Mouse (Mus musculus): ENCODE results near the gene Ppp1r12a.

DNA sequence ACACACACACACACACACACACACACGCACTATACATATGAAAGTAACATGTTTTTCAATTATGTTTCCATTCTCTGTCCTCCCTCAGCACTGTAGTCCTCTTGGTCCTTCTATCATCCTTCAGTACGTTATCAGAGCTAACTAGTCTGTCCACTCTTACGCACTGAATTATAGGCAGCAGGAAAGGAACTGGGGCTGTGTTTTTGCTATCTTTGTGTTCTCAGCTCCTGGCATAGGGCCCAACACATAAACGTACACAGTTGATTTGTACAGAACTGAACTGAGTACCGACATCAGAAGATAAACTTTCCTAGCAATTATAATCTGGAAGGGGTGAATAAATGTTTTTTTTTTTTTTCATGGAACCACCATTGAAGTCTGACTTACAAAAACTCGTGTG lies 30.1 kb upstream of the Ppp1r12a start:
- TF ChIP-seq ZC3H11A (IDR thresholded peaks at IDR 0.05; ENCODE audit: borderline replicate concordance, low read depth, low read length), result no peak
- TF ChIP-seq MAFK (IDR thresholded peaks at IDR 0.05; ENCODE audit: insufficient read depth, low read depth, low read length), result no peak
- no peak for TF ChIP-seq ZNF384 (IDR thresholded peaks at IDR 0.05; ENCODE audit: low read depth, low read length)
- no peak for TF ChIP-seq CHD2 (IDR thresholded peaks at IDR 0.05; ENCODE audit: low read depth, low read length)
